Mouse (Mus musculus) embryonic facial prominence, embryonic 11.5 days (tissue): ENCODE measurements around the gene Nfatc4. TPM values are rescaled to one million over a fixed set of nuclear protein-coding genes. Genes with fewer than 3 reads are reported as not detected.

Experiments
- ATAC-seq: fragments of 200-750 bp; cut with Nextera tagmentation; replicated peaks from 2 replicates; pipeline ENCODE4 v1.8.0; 2017; ENCODE audit warnings: low read depth; ENCODE audit not compliant: insufficient number of reproducible peaks, low FRiP score, low TSS enrichment
- DNase-seq: peaks from one replicate; pipeline ENCODE4 v3.0.0-alpha.2; 2015; ENCODE audit warnings: low spot score
- H3K27ac ChIP-seq: fragments of 300-500 bp; sonication (generic); replicated peaks from 2 replicates; pipeline ENCODE4 v1.5.1; 2014; ENCODE audit warnings: mild to moderate bottlenecking, low read depth, low read length, control low read depth
- H3K27me3 ChIP-seq: fragments of 300-500 bp; sonication (generic); 2 replicates; pipeline ENCODE4 v1.6.1; 2014; ENCODE audit warnings: mild to moderate bottlenecking, low read length, moderate library complexity, mixed read lengths; ENCODE audit not compliant: control insufficient read depth, insufficient read depth
- H3K36me3 ChIP-seq: fragments of 300-500 bp; sonication (generic); replicated peaks from 2 replicates; pipeline ENCODE4 v1.6.1; 2014; ENCODE audit warnings: low read depth, mild to moderate bottlenecking, low read length, moderate library complexity, mixed read lengths; ENCODE audit not compliant: control insufficient read depth, insufficient read depth
- H3K4me1 ChIP-seq: fragments of 300-500 bp; sonication (generic); 2 replicates; pipeline ENCODE4 v1.6.1; 2014; ENCODE audit warnings: low read length, mixed read lengths; ENCODE audit not compliant: control insufficient read depth, insufficient read depth
- H3K4me2 ChIP-seq: fragments of 300-500 bp; sonication (generic); 2 replicates; pipeline ENCODE4 v1.6.1; 2014; ENCODE audit warnings: low read depth, mild to moderate bottlenecking, control low read depth, low read length, moderate library complexity
- H3K4me3 ChIP-seq: fragments of 300-500 bp; sonication (generic); 2 replicates; pipeline ENCODE4 v1.5.1; 2014; ENCODE audit warnings: low read depth, low read length, control low read depth
- H3K9ac ChIP-seq: fragments of 300-500 bp; sonication (generic); replicated peaks from 2 replicates; pipeline ENCODE4 v1.6.1; 2014; ENCODE audit warnings: mild to moderate bottlenecking, control low read depth, low read length
- H3K9me3 ChIP-seq: fragments of 300-500 bp; sonication (generic); replicated peaks from 2 replicates; pipeline ENCODE4 v1.6.1; 2016; ENCODE audit warnings: mild to moderate bottlenecking, low read length, inconsistent platforms, mixed read lengths; ENCODE audit not compliant: control insufficient read depth
- WGBS: fragments of 180-500 bp; shearing (Covaris S2); extraction: QIAGEN DNeasy Blood & Tissue Kit; methylation state at CpG from one replicate; pipeline ENCODE4 v1.1.7; 2014; 5-methylcytosine and 5-hydroxymethylcytosine counted together
- polyA plus RNA-seq: library from polyadenylated mRNA; unstranded; fragments of >200 nt; fragmentation: Nextera tagmentation; extraction: Ambion mirVana; gene quantifications from 2 replicates; pipeline ENCODE4 v1.2.1, GENCODE M21; 2014

Nfatc4 gene
- polyA plus RNA-seq, 1 experiment from 2014 or later = 53.7 TPM

- WGBS = 63% methylated on average over 2 of the region's 2 CpGs
- Histone ChIP-seq H3K36me3 (no peaks in the 10 kb centered on the region), H3K9me3 (no peaks in the 10 kb centered on the region), H3K27me3 (no peaks in the 10 kb centered on the region), H3K9ac (no peak overlapping the region), H3K4me2 (no peak overlapping the region), H3K4me3 (no peak overlapping the region), H3K4me1 (no peaks in the 10 kb centered on the region), H3K27ac (no peak overlapping the region)
- ATAC-seq = no peak
- DNase-seq = no peak
These were observed 29.0 kb upstream of the Nfatc4 start for GRCm38 (mm10) chr14:55793946-55794345.

GRCm38 (mm10) chr14:55795380-55796163, 27.4 kb upstream of the Nfatc4 start:
- H3K9me3 ChIP-seq = no peaks in the 10 kb centered on the region
- no peaks in the 10 kb centered on the region for H3K36me3 ChIP-seq
- no peaks in the 10 kb centered on the region for H3K4me1 ChIP-seq
- H3K9ac ChIP-seq = no peak overlapping the region
- H3K4me3 ChIP-seq = no peak overlapping the region
- H3K4me2 ChIP-seq = no peak overlapping the region
- DNase-seq (no peak), ATAC-seq (no peak)
- H3K27me3 ChIP-seq = no peaks in the 10 kb centered on the region
- no peak overlapping the region for H3K27ac ChIP-seq
- WGBS = 86% methylated on average over 15 of the region's 15 CpGs

DNA sequence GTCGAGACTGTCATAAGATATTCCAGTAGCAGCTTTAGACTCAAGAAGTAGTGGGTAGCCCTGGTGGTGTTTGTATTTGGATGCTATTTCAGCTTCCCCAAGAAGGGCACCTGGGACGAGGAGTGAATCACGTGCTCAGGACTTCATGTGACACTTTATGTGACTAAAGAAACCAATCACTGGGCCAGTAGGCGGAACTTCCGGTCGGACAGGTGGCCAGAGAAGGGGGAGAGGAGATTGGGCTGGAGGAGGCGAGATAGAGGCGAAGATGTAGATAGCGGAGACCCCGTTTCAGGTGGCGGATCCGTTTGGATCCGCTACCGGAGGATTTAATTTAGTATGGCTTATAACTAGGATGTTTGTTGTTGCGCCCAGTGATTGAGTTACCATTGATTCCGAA, 8.1 kb upstream of the Nfatc4 start:
- no peaks in the 10 kb centered on the region for H3K9me3 ChIP-seq
- ATAC-seq (no peak), DNase-seq (peak; percentile 88)
- H3K27ac ChIP-seq = 0 out of 2 replicates have a peak overlapping the region, but pooled peaks have one; percentile 8
- H3K9ac ChIP-seq = peak overlapping the region; percentile 47
- peak overlapping the region; percentile 47 for H3K4me3 ChIP-seq
- 22% methylated on average over 16 of the region's 16 CpGs for WGBS
- no peaks in the 10 kb centered on the region for H3K36me3 ChIP-seq
- H3K4me1 ChIP-seq = no peaks in the 10 kb centered on the region
- H3K27me3 ChIP-seq = no peaks in the 10 kb centered on the region
- H3K4me2 ChIP-seq = peak overlapping the region; percentile 63

DNA sequence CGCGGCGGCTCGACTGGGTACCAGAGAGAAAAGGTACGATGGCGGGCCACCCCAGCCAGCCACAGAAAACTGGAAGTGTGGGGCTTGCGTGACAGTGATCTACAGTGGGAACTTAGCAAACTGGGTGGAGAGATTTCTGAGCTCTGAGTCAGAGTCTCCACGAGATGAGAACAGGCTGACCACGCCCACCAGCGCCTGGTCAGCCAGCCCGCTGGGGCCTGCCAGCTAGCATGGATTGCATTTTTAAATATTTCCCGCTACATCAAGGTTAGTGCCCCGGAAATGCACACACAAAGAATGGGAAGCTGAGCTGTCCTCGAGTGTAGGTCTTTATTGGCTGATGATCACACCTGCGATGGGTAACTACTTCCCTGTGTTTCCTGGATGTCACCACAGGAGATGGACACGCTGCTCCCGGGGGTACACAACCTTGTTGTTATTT, 7.6 kb upstream of the Nfatc4 start:
- H3K4me2 ChIP-seq = peak overlapping the region; percentile 63

DNA sequence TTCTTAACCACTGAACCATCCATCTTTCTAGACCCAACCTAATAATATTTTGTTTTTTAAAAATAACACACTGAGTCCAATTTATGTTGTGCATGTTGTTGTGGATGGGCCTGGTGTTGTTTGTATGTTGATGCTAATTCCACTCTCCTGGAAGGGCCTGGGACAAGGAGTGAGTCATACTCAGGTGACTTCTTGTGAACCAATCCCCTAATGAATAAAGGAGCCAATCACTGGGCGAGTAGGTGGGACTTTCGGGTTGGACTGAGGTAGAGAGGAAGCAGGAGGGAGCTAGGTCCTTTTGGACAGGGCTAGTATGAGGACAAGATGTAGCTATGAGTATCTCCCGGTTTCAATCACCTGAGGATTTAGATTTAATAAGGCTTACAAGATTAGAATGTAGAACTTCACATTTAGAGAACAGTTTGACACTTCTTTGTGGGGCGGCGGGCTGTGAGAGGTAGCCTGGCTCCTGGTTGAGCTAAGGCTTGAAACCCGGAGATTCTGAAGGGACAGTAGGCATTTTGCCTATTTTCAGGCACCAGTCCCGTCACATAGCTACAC, 3.0 kb upstream of the Nfatc4 start:
- H3K9me3 ChIP-seq = no peaks in the 10 kb centered on the region
- H3K4me3 ChIP-seq = no peak overlapping the region
- no peaks in the 10 kb centered on the region for H3K27me3 ChIP-seq
- no peak overlapping the region for H3K9ac ChIP-seq
- H3K4me1 ChIP-seq = no peaks in the 10 kb centered on the region
- no peak overlapping the region for H3K4me2 ChIP-seq
- no peak for ATAC-seq
- H3K27ac ChIP-seq = no peak overlapping the region
- H3K36me3 ChIP-seq = no peaks in the 10 kb centered on the region
- DNase-seq = no peak
- WGBS = 77% methylated on average over 7 of the region's 7 CpGs

More for the DNA sequence above, 7.6 kb upstream of the Nfatc4 start:
- H3K9me3 ChIP-seq = no peaks in the 10 kb centered on the region
- H3K27ac ChIP-seq = 0 out of 2 replicates have a peak overlapping the region, but pooled peaks have one; percentile 8
- peak overlapping the region; percentile 47 for H3K9ac ChIP-seq
- WGBS = 26% methylated on average over 17 of the region's 17 CpGs
- DNase-seq (peak; percentile 69), ATAC-seq (0 out of 2 replicates have a peak, but pooled peaks have one; percentile 44)
- no peaks in the 10 kb centered on the region for H3K27me3 ChIP-seq
- H3K4me3 ChIP-seq = peak overlapping the region; percentile 47
- H3K36me3 ChIP-seq = no peaks in the 10 kb centered on the region
- H3K4me1 ChIP-seq = no peaks in the 10 kb centered on the region

DNA sequence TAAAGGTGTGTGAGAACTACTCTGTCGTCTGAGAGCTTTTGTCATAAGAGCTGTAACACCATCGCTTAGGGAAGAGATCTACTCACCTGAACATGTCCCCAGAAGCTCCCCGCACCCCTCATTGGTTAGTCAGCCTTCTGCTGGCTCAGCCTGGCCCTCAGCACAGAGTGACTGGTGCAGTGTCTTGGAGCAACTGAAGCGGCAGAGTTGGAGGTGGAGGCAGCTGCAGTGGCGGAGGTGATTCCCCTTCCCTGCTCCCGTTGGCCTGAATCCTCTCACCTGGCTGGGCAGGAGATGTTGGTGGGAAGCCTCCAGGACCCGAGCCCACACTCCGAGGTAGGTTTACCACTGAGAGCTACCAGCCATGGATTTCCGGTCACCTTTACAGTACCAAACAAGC, 2.4 kb upstream of the Nfatc4 start:
- Histone ChIP-seq H3K9ac (no peak overlapping the region), H3K27ac (no peak overlapping the region), H3K9me3 (no peaks in the 10 kb centered on the region), H3K4me1 (no peaks in the 10 kb centered on the region), H3K36me3 (no peaks in the 10 kb centered on the region), H3K4me3 (no peak overlapping the region), H3K27me3 (no peaks in the 10 kb centered on the region), H3K4me2 (no peak overlapping the region)
- WGBS = 81% methylated on average over 9 of the region's 9 CpGs
- DNase-seq = no peak
- ATAC-seq = no peak

GRCm38 (mm10) chr14:55822435-55822990, 431 bp upstream of the Nfatc4 start:
- WGBS = 5% methylated on average over 13 of the region's 13 CpGs
- Histone ChIP-seq H3K36me3 (no peaks in the 10 kb centered on the region), H3K9ac (peak overlapping the region; percentile 67), H3K27ac (peak overlapping the region; percentile 99), H3K9me3 (no peaks in the 10 kb centered on the region), H3K27me3 (no peaks in the 10 kb centered on the region), H3K4me3 (peak overlapping the region; percentile 87), H3K4me2 (peak overlapping the region; percentile 94), H3K4me1 (peaks cover 3% of the 10 kb centered on the region; the same call in 1 of the 2 replicates)
- no peak for ATAC-seq
- DNase-seq = peak; percentile 91
